Mouse (Mus musculus) intestine, postnatal 0 days (tissue): ENCODE measurements at regions not wholly inside any gene's neighbourhood (a gene's known extent, or its start where the extent isn't known, plus 50 kb on each side); places are given as distances from the start of the nearest gene placed in this dataset.

Experiments used
- ATAC-seq: fragments of 200-750 bp; cut with Nextera tagmentation; 2 replicates; pipeline ENCODE4 v1.8.0; 2017; ENCODE audit warnings: mild to moderate bottlenecking, moderate TSS enrichment, moderate library complexity
- H3K27ac ChIP-seq: fragments of 300-500 bp; sonication (generic); 2 replicates; pipeline ENCODE4 v1.5.1; 2014; ENCODE audit warnings: mild to moderate bottlenecking, low read depth, low read length, moderate library complexity
- H3K27me3 ChIP-seq: fragments of 300-500 bp; sonication (generic); replicated peaks from 2 replicates; pipeline ENCODE4 v1.6.1; 2014; ENCODE audit warnings: low read length, mixed read lengths; ENCODE audit not compliant: control insufficient read depth, insufficient read depth
- H3K36me3 ChIP-seq: fragments of 300-500 bp; sonication (generic); 2 replicates; pipeline ENCODE4 v1.6.1; 2014; ENCODE audit warnings: mild to moderate bottlenecking, moderate library complexity; ENCODE audit not compliant: control insufficient read depth, insufficient read depth
- H3K4me1 ChIP-seq: fragments of 300-500 bp; sonication (generic); replicated peaks from 2 replicates; pipeline ENCODE4 v1.6.1; 2014; ENCODE audit warnings: antibody characterized with exemption, low read length, mixed read lengths; ENCODE audit not compliant: control insufficient read depth, insufficient read depth
- H3K4me2 ChIP-seq: fragments of 300-500 bp; sonication (generic); replicated peaks from 2 replicates; pipeline ENCODE4 v1.6.1; 2014; ENCODE audit warnings: low read depth, mild to moderate bottlenecking, moderate library complexity
- H3K4me3 ChIP-seq: fragments of 300-500 bp; sonication (generic); 2 replicates; pipeline ENCODE4 v1.5.1; 2014; ENCODE audit warnings: low read depth, low read length
- H3K9ac ChIP-seq: fragments of 300-500 bp; sonication (generic); 2 replicates; pipeline ENCODE4 v1.6.1; 2014; ENCODE audit warnings: mild to moderate bottlenecking, low read depth, low read length
- H3K9me3 ChIP-seq: fragments of 300-500 bp; sonication (generic); 2 replicates; pipeline ENCODE4 v1.6.1; 2016; ENCODE audit warnings: mixed run types; ENCODE audit not compliant: control insufficient read depth
- CTCF ChIP-seq: sonication (generic); IDR thresholded peaks from 2 replicates; pipeline ENCODE4 v1.5.1; 2016; ENCODE audit warnings: low read depth, mild to moderate bottlenecking, control low read depth, antibody characterized with exemption, moderate library complexity
- WGBS: fragments of 180-500 bp; shearing (Covaris S2); extraction: QIAGEN DNeasy Blood & Tissue Kit; methylation state at CpG from one replicate; pipeline ENCODE4 v1.1.7; 2014; 5-methylcytosine and 5-hydroxymethylcytosine counted together

- Histone ChIP-seq H3K4me2 (no peak overlapping the region), H3K36me3 (no peaks in the 10 kb centered on the region), H3K9me3 (no peaks in the 10 kb centered on the region), H3K4me1 (no peaks in the 10 kb centered on the region), H3K9ac (no peak overlapping the region), H3K27ac (no peak overlapping the region), H3K27me3 (no peaks in the 10 kb centered on the region), H3K4me3 (no peak overlapping the region)
- 91% methylated on average over 3 of the region's 3 CpGs for WGBS
- TF ChIP-seq CTCF, result no peak
- ATAC-seq, result no peak
These were observed 447.5 kb downstream of the Gsdmc2 start for GRCm38 (mm10) chr15:63397485-63397884.

GRCm38 (mm10) chr15:63377258-63377657 lies 467.7 kb downstream of the Gsdmc2 start:
- no peaks in the 10 kb centered on the region for H3K9me3 ChIP-seq
- H3K27ac ChIP-seq, result no peak overlapping the region
- ATAC-seq, result no peak
- no peaks in the 10 kb centered on the region for H3K4me1 ChIP-seq
- TF ChIP-seq CTCF, result no peak
- no peaks in the 10 kb centered on the region for H3K36me3 ChIP-seq
- H3K4me3 ChIP-seq, result no peak overlapping the region
- H3K4me2 ChIP-seq, result no peak overlapping the region
- 76% methylated on average over 2 of the region's 2 CpGs for WGBS
- no peaks in the 10 kb centered on the region for H3K27me3 ChIP-seq
- no peak overlapping the region for H3K9ac ChIP-seq

- H3K27me3 ChIP-seq, result no peaks in the 10 kb centered on the region
- H3K9me3 ChIP-seq, result no peaks in the 10 kb centered on the region
- H3K36me3 ChIP-seq, result no peaks in the 10 kb centered on the region
- TF ChIP-seq CTCF, result no peak
- no peak overlapping the region for H3K4me3 ChIP-seq
- H3K9ac ChIP-seq, result no peak overlapping the region
- no peak overlapping the region for H3K27ac ChIP-seq
- WGBS, result 73% methylated on average over 4 of the region's 4 CpGs
- ATAC-seq, result no peak
- H3K4me1 ChIP-seq, result no peaks in the 10 kb centered on the region
- H3K4me2 ChIP-seq, result no peak overlapping the region
These were observed 473.5 kb downstream of the Gsdmc2 start for GRCm38 (mm10) chr15:63371328-63372023.

GRCm38 (mm10) chr15:63364473-63364872 lies 480.5 kb downstream of the Gsdmc2 start:
- Histone ChIP-seq H3K4me2 (no peak overlapping the region), H3K27ac (no peak overlapping the region), H3K9me3 (no peaks in the 10 kb centered on the region), H3K27me3 (no peaks in the 10 kb centered on the region), H3K4me3 (no peak overlapping the region), H3K9ac (no peak overlapping the region), H3K36me3 (no peaks in the 10 kb centered on the region), H3K4me1 (no peaks in the 10 kb centered on the region)
- ATAC-seq, result no peak
- 88% methylated on average over 1 of the region's 1 CpGs for WGBS
- no peak for TF ChIP-seq CTCF

- H3K9ac ChIP-seq, result no peak overlapping the region
- 64% methylated on average over 7 of the region's 7 CpGs for WGBS
- H3K9me3 ChIP-seq, result no peaks in the 10 kb centered on the region
- TF ChIP-seq CTCF, result no peak
- no peaks in the 10 kb centered on the region for H3K4me1 ChIP-seq
- H3K4me2 ChIP-seq, result no peak overlapping the region
- no peaks in the 10 kb centered on the region for H3K27me3 ChIP-seq
- H3K36me3 ChIP-seq, result no peaks in the 10 kb centered on the region
- no peak overlapping the region for H3K4me3 ChIP-seq
- H3K27ac ChIP-seq, result no peak overlapping the region
- no peak for ATAC-seq
These were observed 484.6 kb downstream of the Gsdmc2 start for GRCm38 (mm10) chr15:63360402-63360801.

- WGBS, result 61% methylated on average over 2 of the region's 2 CpGs
- no peak for ATAC-seq
These were observed 503.2 kb downstream of the Gsdmc2 start for GRCm38 (mm10) chr15:63341730-63342129.

More at GRCm38 (mm10) chr15:63341730-63342129, 503.2 kb downstream of the Gsdmc2 start:
- Histone ChIP-seq H3K27ac (no peak overlapping the region), H3K27me3 (no peaks in the 10 kb centered on the region), H3K9me3 (no peaks in the 10 kb centered on the region), H3K36me3 (no peaks in the 10 kb centered on the region), H3K9ac (no peak overlapping the region), H3K4me2 (no peak overlapping the region), H3K4me3 (no peak overlapping the region), H3K4me1 (no peaks in the 10 kb centered on the region)
- TF ChIP-seq CTCF, result no peak
